Mouse (Mus musculus): ENCODE measurements around the gene Fbln1.

DNA sequence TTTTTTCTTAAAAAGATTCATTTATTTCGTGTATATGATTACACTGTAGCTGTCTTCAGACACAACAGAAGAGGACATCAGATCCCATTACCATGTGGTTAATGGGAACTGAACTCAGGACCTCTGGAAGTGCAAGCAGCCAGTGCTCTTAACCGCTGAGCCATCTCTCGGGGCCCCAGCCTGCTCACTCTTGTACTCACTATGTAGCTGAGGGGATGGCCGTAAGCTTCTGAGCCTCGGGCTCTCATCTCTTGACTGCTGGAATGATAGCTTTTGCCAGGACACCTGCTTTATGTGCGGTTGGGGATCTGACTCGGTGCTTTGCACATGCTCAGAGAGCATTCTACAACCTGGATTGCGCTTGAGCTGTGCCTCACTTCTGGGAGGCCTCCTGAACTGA lies 1.4 kb upstream of the Fbln1 start:
- TF ChIP-seq CEBPB (IDR thresholded peaks at IDR 0.05; ENCODE audit: low read depth), result no peak
- TF ChIP-seq MAX (IDR thresholded peaks at IDR 0.05), result no peak
- no peak for TF ChIP-seq CTCF (IDR thresholded peaks at IDR 0.05; ENCODE audit: control insufficient read depth, insufficient read depth, insufficient read length)
- TF ChIP-seq MYOD1 (IDR thresholded peaks at IDR 0.05; ENCODE audit: control insufficient read depth, insufficient read length, low read depth), result no peak
- no peak for TF ChIP-seq USF1 (IDR thresholded peaks at IDR 0.05; ENCODE audit: low read depth)
- no peak for TF ChIP-seq MYOG (IDR thresholded peaks at IDR 0.05; ENCODE audit: control insufficient read depth, extremely low read depth, insufficient read length)
- TF ChIP-seq FOSL1 (IDR thresholded peaks at IDR 0.05; ENCODE audit: insufficient read depth, low read length, poor library complexity, severe bottlenecking), result no peak
